Mouse (Mus musculus) cerebellum, adult 2 months (tissue): Measurements from ENCODE around the gene Spo11. TPM values are rescaled to one million over a fixed set of nuclear protein-coding genes. Genes with fewer than 3 reads are reported as not detected.

Source experiments
- DNase-seq, 2 experiments: peaks; one replicate each; pipeline ENCODE4 v3.0.0; 2021
- H3K27ac ChIP-seq: fragments of 200-500 bp; 2 replicates; pipeline ENCODE4 v1.5.1; 2012; ENCODE audit warnings: low read length, control low read depth, inconsistent platforms; ENCODE audit not compliant: insufficient read depth
- H3K27me3 ChIP-seq: fragments of 200-500 bp; 2 replicates; pipeline ENCODE4 v1.6.1; 2012; ENCODE audit warnings: inconsistent platforms, mild to moderate bottlenecking, low read length, moderate library complexity; ENCODE audit not compliant: control insufficient read depth, insufficient read depth
- H3K4me1 ChIP-seq: fragments of 200-500 bp; 2 replicates; pipeline ENCODE4 v1.6.1; 2011; ENCODE audit warnings: low read length; ENCODE audit not compliant: control insufficient read depth, insufficient read depth
- H3K4me3 ChIP-seq: fragments of 200-500 bp; replicated peaks from 2 replicates; pipeline ENCODE3; 2011; ENCODE audit warnings: mild to moderate bottlenecking, low read depth, low read length, control low read depth; ENCODE audit not compliant: insufficient read depth
- CTCF ChIP-seq: fragments of 200-500 bp; IDR thresholded peaks from 2 replicates; pipeline ENCODE4 v1.5.1; 2011; ENCODE audit warnings: low read depth, mild to moderate bottlenecking, control low read depth, low read length, moderate library complexity, borderline replicate concordance; ENCODE audit not compliant: insufficient read depth
- POLR2A ChIP-seq: fragments of 200-500 bp; IDR thresholded peaks from 2 replicates; pipeline ENCODE4 v1.6.1; 2011; ENCODE audit warnings: low read length, control low read depth, borderline replicate concordance; ENCODE audit not compliant: insufficient read depth
- WGBS: fragments of 180-500 bp; shearing (Covaris S2); methylation state at CpG from one replicate; pipeline ENCODE4 v1.1.7; 2018; 5-methylcytosine and 5-hydroxymethylcytosine counted together
- polyA plus RNA-seq: library from polyadenylated mRNA; depleted of rRNA; stranded (reverse); fragments of >200 nt; gene quantifications from 2 replicates; pipeline ENCODE4 v1.2.3, GENCODE M21; 2012

The Spo11 gene
- polyA plus RNA-seq, 1 experiment: 0.21 TPM

- TF ChIP-seq POLR2A (no peak), CTCF (no peak)
- Histone ChIP-seq H3K4me3 (no peak overlapping the region), H3K4me1 (peaks cover 5% of the 10 kb centered on the region; the same call in 1 of the 2 replicates), H3K27me3 (peaks cover 11% of the 10 kb centered on the region; the same call in 1 of the 2 replicates), H3K27ac (no peak overlapping the region)
- 77% methylated on average over 12 of the region's 12 CpGs for WGBS
- DNase-seq: no peak
Observed at GRCm38 (mm10) chr2:172935776-172936562, 41.5 kb upstream of the Spo11 start.

DNA sequence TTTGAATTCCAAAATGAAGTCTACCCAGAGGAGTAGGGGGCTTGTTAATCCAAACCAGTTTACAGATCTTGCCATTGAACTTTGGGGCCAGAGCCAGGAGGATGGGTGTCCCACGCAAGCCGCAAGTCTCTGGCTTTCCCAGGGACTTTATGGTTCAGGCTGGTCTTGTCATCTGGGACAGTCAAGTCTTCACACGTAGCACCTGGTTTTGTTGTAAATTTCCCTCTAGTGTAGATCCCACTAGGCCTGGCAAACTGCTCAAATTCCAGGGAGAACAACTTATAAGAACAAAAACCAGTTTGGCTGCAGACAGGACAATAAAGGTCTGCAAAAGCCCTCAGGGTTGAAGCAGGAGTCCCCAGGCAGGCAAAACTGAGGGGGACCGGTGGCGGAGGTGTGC is 40.7 kb upstream of the Spo11 start:
- Histone ChIP-seq H3K4me3 (no peak overlapping the region), H3K27me3 (peaks cover 11% of the 10 kb centered on the region; the same call in 1 of the 2 replicates), H3K4me1 (peaks cover 5% of the 10 kb centered on the region; the same call in 1 of the 2 replicates), H3K27ac (no peak overlapping the region)
- DNase-seq: no peak
- no peak for TF ChIP-seq POLR2A
- no peak for TF ChIP-seq CTCF
- 79% methylated on average over 5 of the region's 5 CpGs for WGBS

GRCm38 (mm10) chr2:172937326-172938190 is 39.9 kb upstream of the Spo11 start:
- no peak for DNase-seq
- peaks cover 11% of the 10 kb centered on the region; the same call in 1 of the 2 replicates for H3K27me3 ChIP-seq
- no peak overlapping the region for H3K27ac ChIP-seq
- no peak overlapping the region for H3K4me3 ChIP-seq
- TF ChIP-seq POLR2A: no peak
- TF ChIP-seq CTCF: no peak
- peaks cover 5% of the 10 kb centered on the region; the same call in 1 of the 2 replicates for H3K4me1 ChIP-seq
- 27% methylated on average over 12 of the region's 12 CpGs for WGBS

DNA sequence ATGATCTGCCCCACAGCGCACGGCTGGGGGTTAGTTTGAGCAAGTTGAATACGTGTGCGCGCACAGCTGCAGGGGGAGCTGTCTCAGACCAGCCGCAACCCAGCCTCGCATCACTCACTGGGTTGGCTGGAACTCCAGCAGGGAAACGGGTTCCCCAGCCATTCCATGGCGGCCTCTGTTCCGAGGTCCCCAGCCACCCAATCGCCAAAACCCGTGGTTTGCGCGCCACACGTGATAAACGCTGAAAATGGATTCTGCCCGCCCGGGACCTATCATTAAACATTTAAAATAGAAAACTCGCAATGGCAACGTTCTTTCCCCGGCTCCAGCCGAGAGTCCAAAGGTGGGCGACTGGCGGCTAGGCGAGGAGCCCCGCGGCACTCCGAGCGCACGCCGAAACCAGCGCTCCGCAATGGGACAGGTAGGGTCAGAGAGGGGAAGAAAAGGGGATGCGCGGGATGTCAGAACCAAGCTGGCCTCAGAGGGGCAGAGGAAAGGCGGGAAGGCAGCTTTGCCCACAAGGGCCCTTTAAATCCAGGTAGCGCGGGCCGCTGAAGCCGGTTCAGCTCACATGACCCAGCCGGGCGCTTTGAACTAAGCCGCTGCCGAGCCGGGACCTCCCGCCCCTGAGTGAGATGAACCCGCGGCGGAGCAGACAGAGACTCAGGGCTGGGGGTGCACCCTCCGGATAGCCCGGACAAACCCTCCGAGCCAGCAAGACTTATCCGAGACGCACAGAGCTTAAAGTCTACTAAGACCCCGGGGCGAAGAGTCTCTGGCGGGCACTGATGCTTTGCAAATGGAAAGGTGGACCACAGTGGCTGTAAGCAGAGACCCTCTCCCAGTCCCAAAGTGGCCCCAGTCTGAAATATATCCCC is 38.5 kb upstream of the Spo11 start:
- peak overlapping the region; percentile 21 for H3K4me3 ChIP-seq
- peaks cover 9% of the 10 kb centered on the region; the same call in 1 of the 2 replicates for H3K27me3 ChIP-seq
- H3K27ac ChIP-seq: no peak overlapping the region
- WGBS: 1% methylated on average over 57 of the region's 57 CpGs
- peaks cover 5% of the 10 kb centered on the region; the same call in 1 of the 2 replicates for H3K4me1 ChIP-seq
- TF ChIP-seq POLR2A (no peak), CTCF (no peak)
- DNase-seq: no peak

DNA sequence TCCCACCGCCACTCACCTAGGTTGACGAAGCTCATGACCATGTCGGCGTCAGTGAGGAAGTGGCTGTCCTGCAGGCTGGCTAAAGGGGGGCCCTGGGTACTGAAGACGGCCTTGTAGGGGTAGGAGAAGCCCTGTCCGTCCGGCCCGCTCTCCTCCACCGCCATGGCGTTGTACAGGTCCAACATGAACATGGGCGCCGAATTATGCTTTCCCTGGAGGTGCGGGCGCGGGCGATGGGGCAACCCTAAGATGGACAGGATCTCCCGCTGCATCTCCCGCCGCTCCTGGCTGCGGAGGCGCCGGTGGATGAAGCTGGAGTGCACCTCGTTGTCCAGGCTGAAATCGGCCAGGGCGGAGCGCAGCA is 37.9 kb upstream of the Spo11 start:
- 1% methylated on average over 26 of the region's 26 CpGs for WGBS
- TF ChIP-seq CTCF (no peak), POLR2A (no peak)
- H3K4me1 ChIP-seq: peaks cover 5% of the 10 kb centered on the region; the same call in 1 of the 2 replicates
- peak overlapping the region; percentile 21 for H3K4me3 ChIP-seq
- H3K27me3 ChIP-seq: peaks cover 9% of the 10 kb centered on the region; the same call in 1 of the 2 replicates
- H3K27ac ChIP-seq: no peak overlapping the region
- no peak for DNase-seq

DNA sequence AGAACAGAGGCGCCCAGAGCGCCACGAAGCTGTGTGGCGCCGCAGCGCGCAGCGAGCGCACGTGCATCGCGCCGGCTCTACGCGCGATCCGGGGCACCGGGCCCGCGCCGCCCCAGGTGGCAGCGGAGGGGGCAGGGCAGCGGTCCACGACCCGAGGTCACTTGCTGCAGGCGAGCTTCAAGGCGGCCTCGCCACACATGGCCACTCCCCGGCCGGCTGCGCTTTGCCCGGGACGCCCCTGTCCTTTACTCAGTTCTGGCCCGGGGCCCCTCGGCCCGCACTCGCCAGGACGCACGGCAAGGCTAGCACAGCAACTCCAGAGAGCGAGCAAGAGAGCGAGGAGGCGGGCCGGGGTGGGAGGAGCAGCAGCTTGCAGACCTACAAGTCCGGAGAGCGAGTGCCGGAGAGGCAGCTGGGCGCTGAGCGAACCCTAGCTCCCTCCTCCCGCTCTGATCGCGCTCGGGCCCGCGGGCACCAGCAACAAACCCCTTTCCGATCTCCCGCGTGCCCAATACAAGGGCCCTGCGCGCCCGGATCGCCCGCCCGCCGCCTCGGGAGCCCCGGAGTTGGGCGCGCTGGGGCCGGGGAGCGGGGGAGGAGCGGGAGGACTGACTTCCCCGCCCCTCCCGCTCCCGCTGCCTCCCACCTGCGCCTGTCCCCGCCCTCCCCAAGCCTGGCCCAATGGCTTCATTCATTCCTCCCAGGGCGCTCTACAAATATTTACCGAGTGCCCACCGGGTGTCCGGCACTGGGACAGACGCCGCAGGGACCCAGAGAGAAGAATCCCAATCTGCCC is 37.3 kb upstream of the Spo11 start, which contains the start of gene Bmp7:
Bmp7 (minus strand) TSS at position 319 of the 796 bp plus-strand sequence.
- H3K4me1 ChIP-seq: peaks cover 5% of the 10 kb centered on the region; the same call in 1 of the 2 replicates
- DNase-seq: peak in 1 of 2 experiments; percentile 14
- H3K4me3 ChIP-seq: peak within 1 kb of the TSS; percentile 21
- H3K27ac ChIP-seq: no peak within 1 kb of the TSS
- no peak for TF ChIP-seq POLR2A
- TF ChIP-seq CTCF: no peak
- peaks cover 8% of the 10 kb centered on the region; the same call in 1 of the 2 replicates for H3K27me3 ChIP-seq
- 1% methylated on average over 74 of the region's 82 CpGs for WGBS
